Mouse (Mus musculus) limb, embryonic 14.5 days (tissue): Measurements from ENCODE around the gene Uqcrq. TPM values are rescaled to one million over a fixed set of nuclear protein-coding genes. Genes with fewer than 3 reads are reported as not detected.

Experiments used
- ATAC-seq: fragments of 200-750 bp; cut with Nextera tagmentation; 2 replicates; pipeline ENCODE4 v1.8.0; 2017; ENCODE audit warnings: low read depth, moderate number of reproducible peaks, moderate TSS enrichment; ENCODE audit not compliant: low FRiP score
- DNase-seq: peaks from one replicate; pipeline ENCODE4 v3.0.0-alpha.2; 2015; ENCODE audit warnings: low spot score
- H3K27ac ChIP-seq: fragments of 300-500 bp; sonication (generic); replicated peaks from 2 replicates; pipeline ENCODE4 v1.5.1; 2014; ENCODE audit warnings: low read depth, mild to moderate bottlenecking, low read length, moderate library complexity, mixed read lengths
- H3K27me3 ChIP-seq: fragments of 300-500 bp; sonication (generic); 2 replicates; pipeline ENCODE4 v1.6.1; 2014; ENCODE audit warnings: low read length, mixed read lengths; ENCODE audit not compliant: control insufficient read depth, insufficient read depth
- H3K36me3 ChIP-seq: fragments of 300-500 bp; sonication (generic); 2 replicates; pipeline ENCODE4 v1.6.1; 2014; ENCODE audit warnings: mild to moderate bottlenecking, low read length, moderate library complexity, mixed read lengths; ENCODE audit not compliant: control insufficient read depth, insufficient read depth
- H3K4me1 ChIP-seq: fragments of 300-500 bp; sonication (generic); 2 replicates; pipeline ENCODE4 v1.6.1; 2014; ENCODE audit warnings: antibody characterized with exemption, low read length, mixed read lengths; ENCODE audit not compliant: control insufficient read depth, insufficient read depth
- H3K4me2 ChIP-seq: fragments of 300-500 bp; sonication (generic); replicated peaks from 2 replicates; pipeline ENCODE4 v1.6.1; 2014; ENCODE audit warnings: low read depth, mild to moderate bottlenecking, low read length, moderate library complexity; ENCODE audit not compliant: severe bottlenecking
- H3K4me3 ChIP-seq: fragments of 300-500 bp; sonication (generic); replicated peaks from 2 replicates; pipeline ENCODE4 v1.5.1; 2014; ENCODE audit warnings: low read length
- H3K9ac ChIP-seq: fragments of 300-500 bp; sonication (generic); 2 replicates; pipeline ENCODE4 v1.6.1; 2014; ENCODE audit warnings: mild to moderate bottlenecking, low read depth, low read length, moderate library complexity; ENCODE audit not compliant: severe bottlenecking
- H3K9me3 ChIP-seq: fragments of 300-500 bp; sonication (generic); 2 replicates; pipeline ENCODE4 v1.6.1; 2016; ENCODE audit warnings: low read length; ENCODE audit not compliant: control insufficient read depth
- POLR2A ChIP-seq: fragments of 200-500 bp; IDR thresholded peaks from 2 replicates; pipeline ENCODE4 v1.8.0; 2012; ENCODE audit warnings: inconsistent platforms, mild to moderate bottlenecking, moderate library complexity, borderline replicate concordance; ENCODE audit not compliant: insufficient read depth, insufficient read length; ENCODE audit errors: extremely low read depth
- WGBS: fragments of 180-500 bp; shearing (Covaris S2); extraction: QIAGEN DNeasy Blood & Tissue Kit; methylation state at CpG from one replicate; pipeline ENCODE4 v1.1.7; 2014; 5-methylcytosine and 5-hydroxymethylcytosine counted together
- polyA plus RNA-seq, 2 experiments: library from polyadenylated mRNA; depleted of rRNA in 1 of 2; stranded (reverse) in 1 of 2; unstranded in 1 of 2; fragments of >200 nt; fragmentation: Nextera tagmentation in 1 of 2; extraction: Ambion mirVana in 1 of 2; gene quantifications; 2 replicates each; pipeline versions ENCODE4 v1.2.1 to v1.2.3; 2012 to 2014

The Uqcrq gene
- polyA plus RNA-seq, 2 experiments = 230 to 554 TPM

- DNase-seq (no peak), ATAC-seq (no peak; the same call in 1 of the 2 replicates)
- H3K27me3 ChIP-seq = peaks cover 6% of the 10 kb centered on the region
- peak overlapping the region; percentile 51 for H3K4me3 ChIP-seq
- TF ChIP-seq POLR2A = no peak
- peaks cover 7% of the 10 kb centered on the region; the same call in 1 of the 2 replicates for H3K4me1 ChIP-seq
- no peak overlapping the region for H3K27ac ChIP-seq
- peak overlapping the region; percentile 87 for H3K4me2 ChIP-seq
- no peaks in the 10 kb centered on the region for H3K9me3 ChIP-seq
- H3K36me3 ChIP-seq = no peaks in the 10 kb centered on the region
- peak overlapping the region; percentile 68 for H3K9ac ChIP-seq
- 7% methylated on average over 23 of the region's 29 CpGs for WGBS
These were observed 26.8 kb upstream of the Uqcrq start for GRCm38 (mm10) chr11:53457372-53457954.

DNA sequence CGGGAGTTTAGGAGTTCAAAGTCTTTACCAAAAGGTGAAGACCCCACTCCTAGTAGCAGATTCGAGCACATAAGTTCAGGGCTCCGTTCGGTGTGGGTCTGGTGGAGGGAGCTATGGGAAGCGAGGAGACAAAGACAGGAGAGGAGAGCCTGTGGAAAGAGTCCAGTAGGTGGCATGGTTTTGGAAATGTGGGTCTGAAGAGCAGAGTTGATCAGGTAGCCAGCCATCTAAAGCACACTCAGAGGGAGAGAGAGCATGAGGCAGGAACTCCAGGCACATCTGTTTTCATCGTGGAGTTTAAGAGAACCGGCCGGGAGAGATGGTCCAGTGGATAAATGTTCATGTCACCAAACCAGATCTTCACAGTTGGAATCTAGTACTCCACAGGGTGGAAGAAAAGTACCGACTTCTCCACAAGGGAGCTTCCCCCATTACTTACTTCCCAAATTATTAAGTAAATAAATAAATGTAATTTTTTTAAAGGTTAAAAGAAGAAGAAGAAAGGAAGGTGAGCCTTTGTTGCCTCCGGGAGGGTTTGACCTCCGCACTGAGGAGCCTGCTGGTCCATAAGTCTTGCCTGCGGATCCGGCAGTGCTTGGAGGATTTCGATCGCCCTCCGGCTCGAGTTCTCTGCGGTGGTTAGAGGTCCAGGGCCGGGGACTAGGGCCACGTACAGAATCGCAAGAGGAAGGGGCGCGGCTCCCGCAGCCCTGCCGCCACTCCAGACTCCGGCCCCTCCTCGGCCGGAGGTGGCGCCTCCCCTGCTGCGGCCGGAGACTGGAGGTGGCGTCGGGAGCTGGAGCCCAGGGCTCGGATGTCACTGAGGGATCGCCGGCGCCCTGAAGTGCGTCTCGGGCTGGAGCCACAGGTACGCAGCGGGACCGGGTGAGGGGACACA, 26.1 kb upstream of the Uqcrq start, which contains the start of the genes Gm10447 and Shroom1:
Gene Gm10447 (minus strand): TSS at position 637 of the 898 bp plus-strand sequence.
Gene Shroom1 (plus strand): TSS at position 732 of the 898 bp plus-strand sequence.
- Histone ChIP-seq H3K36me3 (no peaks in the 10 kb centered on the region), H3K4me3 (peak within 1 kb of the TSS; percentile 51), H3K9ac (peak within 1 kb of the TSS; percentile 68), H3K4me2 (peak within 1 kb of the TSS; percentile 87), H3K9me3 (no peaks in the 10 kb centered on the region), H3K27me3 (no peaks in the 10 kb centered on the region), H3K4me1 (peaks cover 7% of the 10 kb centered on the region; the same call in 1 of the 2 replicates), H3K27ac (no peak within 1 kb of the TSS; the same call in 1 of the 2 replicates)
- DNase-seq (peak; percentile 61), ATAC-seq (peak; percentile 92)
- TF ChIP-seq POLR2A = peak; percentile 56; the same call in 1 of the 2 replicates
- 2% methylated on average over 32 of the region's 42 CpGs for WGBS

DNA sequence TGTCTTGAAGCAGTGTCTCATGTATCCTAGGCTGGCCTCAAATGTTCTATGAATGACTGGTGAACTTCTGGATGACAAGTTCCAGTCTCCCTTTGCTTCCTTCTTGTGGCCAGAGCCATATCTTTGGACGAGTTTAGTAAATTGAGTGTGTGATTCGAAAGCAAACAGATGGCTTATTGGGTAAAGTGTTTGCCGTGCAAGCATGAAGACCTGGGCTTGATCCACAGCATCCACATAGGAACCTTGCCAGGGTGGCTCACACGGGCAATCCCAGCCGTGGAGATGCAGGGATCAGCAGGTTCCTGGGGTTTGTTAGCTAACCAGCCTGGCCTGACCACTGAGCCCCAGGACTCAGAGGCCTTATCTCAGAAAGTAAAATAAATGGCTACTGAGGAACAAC, 22.4 kb upstream of the Uqcrq start:
- TF ChIP-seq POLR2A = no peak
- WGBS = 89% methylated on average over 5 of the region's 5 CpGs

DNA sequence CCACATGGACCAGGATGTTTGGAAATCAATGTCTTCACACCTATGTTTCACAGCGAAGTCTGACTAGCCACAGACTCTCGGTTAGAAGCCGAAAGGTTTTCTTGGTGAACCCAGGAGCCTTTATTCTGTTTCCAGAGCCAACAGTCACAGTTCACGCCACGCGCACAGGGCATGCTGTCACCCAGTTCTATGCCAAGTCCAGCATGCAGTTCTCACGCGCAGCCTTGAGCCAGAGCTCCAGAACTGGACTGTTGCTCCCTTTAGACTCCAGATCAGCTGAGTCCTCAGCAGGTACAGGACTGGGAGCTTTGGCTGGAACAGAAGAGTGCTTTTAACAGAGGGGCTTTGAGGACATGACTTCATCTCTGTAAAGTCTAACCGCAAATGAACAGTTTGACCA, 21.8 kb upstream of the Uqcrq start:
- H3K27ac ChIP-seq = no peak overlapping the region
- H3K36me3 ChIP-seq = no peaks in the 10 kb centered on the region
- H3K4me2 ChIP-seq = no peak overlapping the region
- no peak for TF ChIP-seq POLR2A
- H3K9ac ChIP-seq = no peak overlapping the region
- H3K9me3 ChIP-seq = no peaks in the 10 kb centered on the region
- ATAC-seq = no peak
- DNase-seq = no peak
- no peak overlapping the region for H3K4me3 ChIP-seq
- no peaks in the 10 kb centered on the region for H3K27me3 ChIP-seq
- peaks cover 2% of the 10 kb centered on the region; the same call in 1 of the 2 replicates for H3K4me1 ChIP-seq
- 90% methylated on average over 9 of the region's 9 CpGs for WGBS

More for the DNA sequence above, 22.4 kb upstream of the Uqcrq start:
- DNase-seq (no peak), ATAC-seq (no peak)
- no peak overlapping the region for H3K9ac ChIP-seq
- H3K4me2 ChIP-seq = no peak overlapping the region
- no peaks in the 10 kb centered on the region for H3K9me3 ChIP-seq
- H3K4me1 ChIP-seq = peaks cover 7% of the 10 kb centered on the region; the same call in 1 of the 2 replicates
- no peaks in the 10 kb centered on the region for H3K36me3 ChIP-seq
- no peak overlapping the region for H3K27ac ChIP-seq
- H3K27me3 ChIP-seq = no peaks in the 10 kb centered on the region
- no peak overlapping the region for H3K4me3 ChIP-seq

- no peaks in the 10 kb centered on the region for H3K36me3 ChIP-seq
- no peak for TF ChIP-seq POLR2A
- 43% methylated on average over 2 of the region's 2 CpGs for WGBS
- no peaks in the 10 kb centered on the region for H3K4me1 ChIP-seq
- no peak for DNase-seq
- H3K27ac ChIP-seq = no peak overlapping the region
- H3K4me3 ChIP-seq = no peak overlapping the region
- ATAC-seq = no peak
- H3K9ac ChIP-seq = no peak overlapping the region
- no peak overlapping the region for H3K4me2 ChIP-seq
- no peaks in the 10 kb centered on the region for H3K9me3 ChIP-seq
- no peaks in the 10 kb centered on the region for H3K27me3 ChIP-seq
These were observed 20.7 kb upstream of the Uqcrq start for GRCm38 (mm10) chr11:53451361-53451760.
